Mouse (Mus musculus) layer of hippocampus, postnatal 36 days (tissue): ENCODE data around the gene Psmb10. TPM values are rescaled to one million over a fixed set of nuclear protein-coding genes. Genes with fewer than 3 reads are reported as not detected.

Experiments used
- microRNA-seq, 2 experiments: library from miRNA; unstranded; fragments of <30 nt; microRNA quantifications; one replicate each; pipeline ENCODE4 v1.2.0; 2021
- total RNA-seq, 2 experiments: library from RNA; stranded (reverse); gene quantifications; 2 replicates each; pipeline ENCODE4 v1.2.3; 2021

The Psmb10 gene
- total RNA-seq, 2 experiments from 2014 or later = 57.0 to 69.0 TPM

Small RNA genes within 50 kb of the gene (microRNA-seq; reads per million reads assigned to microRNA genes)
- 0 to 0.21 reads per million in 2 experiments for gene Mir7074

Other genes starting within 250 kb of the Psmb10 start
- 10 to 100 TPM; 37.1 to 38.7 TPM for gene Acd, start 237.3 kb downstream of the Psmb10 start, total RNA-seq
- 10 to 100 TPM; 29.1 to 36.3 TPM for gene Pard6a, start 237.3 kb downstream of the Psmb10 start, total RNA-seq
- not detected for gene 4933405L10Rik, start 230.8 kb downstream of the Psmb10 start, total RNA-seq
- 1 to 10 TPM; 9.0 to 9.4 TPM for gene Enkd1, start 230.2 kb downstream of the Psmb10 start, total RNA-seq
- 10 to 100 TPM; 21.9 to 22.5 TPM for gene Gfod2, start 179.8 kb downstream of the Psmb10 start, total RNA-seq
- 10 to 100 TPM; 24.4 to 27.6 TPM for gene Ranbp10, start 111.1 kb downstream of the Psmb10 start, total RNA-seq
- under 1 TPM in 1 of 2 experiments, not detected in 1; 0.22 TPM for gene Tsnaxip1, start 110.7 kb downstream of the Psmb10 start, total RNA-seq
- gene Cenpt, start 85.2 kb downstream of the Psmb10 start, total RNA-seq = 10 to 100 TPM; 14.2 to 15.2 TPM
- gene Thap11, start 83.3 kb downstream of the Psmb10 start, total RNA-seq = 10 to 100 TPM; 42.2 to 42.3 TPM
- 10 to 100 TPM; 27.6 to 36.3 TPM for gene Nutf2, start 77.9 kb downstream of the Psmb10 start, total RNA-seq
- gene Edc4, start 57.6 kb downstream of the Psmb10 start, total RNA-seq = 10 to 100 TPM; 59.2 to 68.2 TPM
- 1 to 10 TPM in 1 of 2 experiments, under 1 TPM in 1; 1.00 to 3.0 TPM for gene Nrn1l, start 44.9 kb downstream of the Psmb10 start, total RNA-seq
- 1 to 10 TPM; 7.7 to 8.3 TPM for gene Pskh1, start 38.0 kb downstream of the Psmb10 start, total RNA-seq
- 1 to 10 TPM; 1.6 TPM for gene Ctrl, start 4.6 kb downstream of the Psmb10 start, total RNA-seq
- gene Lcat, start 4.9 kb upstream of the Psmb10 start, total RNA-seq = 10 to 100 TPM; 41.7 to 45.8 TPM
- 10 to 100 TPM; 20.5 to 20.7 TPM for gene Slc12a4, start 27.7 kb upstream of the Psmb10 start, total RNA-seq
- not detected for gene Dpep3, start 41.0 kb upstream of the Psmb10 start, total RNA-seq
- gene Dus2, start 52.9 kb upstream of the Psmb10 start, total RNA-seq = 10 to 100 TPM; 18.9 to 22.6 TPM
- under 1 TPM in 1 of 2 experiments, not detected in 1; 0.32 TPM for gene Dpep2nb, start 67.5 kb upstream of the Psmb10 start, total RNA-seq
- 10 to 100 TPM; 11.5 to 14.6 TPM for gene Ddx28, start 73.4 kb upstream of the Psmb10 start, total RNA-seq
- gene Nfatc3, start 120.4 kb upstream of the Psmb10 start, total RNA-seq = 10 to 100 TPM; 11.1 to 11.9 TPM
- gene Esrp2, start 198.5 kb upstream of the Psmb10 start, total RNA-seq = not detected
- gene Pla2g15, start 212.0 kb upstream of the Psmb10 start, total RNA-seq = 10 to 100 TPM; 23.8 to 26.0 TPM
- gene Slc7a6, start 230.4 kb upstream of the Psmb10 start, total RNA-seq = 10 to 100 TPM; 22.2 to 32.7 TPM